Mouse (Mus musculus) frontal cortex, postnatal 36 days (tissue): Measurements from ENCODE around the gene Rev1.
"Not testable (repeated sequence)": the region's sequence is repeated elsewhere in the genome, so short reads cannot be mapped to it uniquely, and the experiment has no call there.

Experiments used
- DNase-seq, 2 experiments: peaks; one replicate each; pipeline ENCODE4 v3.0.0; 2022; ENCODE audit warnings: low spot score in 2 of 2

Gene Rev1

GRCm38 (mm10) chr1:38067276-38067675 is 62.3 kb downstream of the Rev1 start:
- no peak for DNase-seq

- DNase-seq, result not testable (repeated sequence)
Observed at GRCm38 (mm10) chr1:38062156-38062555, 67.4 kb downstream of the Rev1 start.

- DNase-seq, result no peak
Observed at GRCm38 (mm10) chr1:38058417-38058816, 71.2 kb downstream of the Rev1 start.

- DNase-seq, result no peak
Observed at GRCm38 (mm10) chr1:38055176-38055575, 74.4 kb downstream of the Rev1 start.

- no peak for DNase-seq
Observed at GRCm38 (mm10) chr1:38049562-38049961, 80.0 kb downstream of the Rev1 start.

GRCm38 (mm10) chr1:38048121-38048520 is 81.5 kb downstream of the Rev1 start:
- no peak for DNase-seq

GRCm38 (mm10) chr1:38038898-38039297 is 90.7 kb downstream of the Rev1 start:
- DNase-seq, result no peak

GRCm38 (mm10) chr1:38037375-38037774 is 92.2 kb downstream of the Rev1 start:
- no peak for DNase-seq

GRCm38 (mm10) chr1:38035521-38035920 is 94.1 kb downstream of the Rev1 start:
- no peak for DNase-seq

GRCm38 (mm10) chr1:38031391-38031790 is 98.2 kb downstream of the Rev1 start:
- no peak for DNase-seq

- DNase-seq, result no peak
Observed at GRCm38 (mm10) chr1:38027301-38027700, 102.3 kb downstream of the Rev1 start.

- DNase-seq, result no peak
Observed at GRCm38 (mm10) chr1:38014551-38015203, 114.9 kb downstream of the Rev1 start.

- DNase-seq, result no peak
Observed at GRCm38 (mm10) chr1:38012509-38012908, 117.1 kb downstream of the Rev1 start.

- DNase-seq, result no peak
Observed at GRCm38 (mm10) chr1:38012104-38012503, 117.5 kb downstream of the Rev1 start.

- DNase-seq, result no peak
Observed at GRCm38 (mm10) chr1:38011647-38012046, 118.0 kb downstream of the Rev1 start.

- no peak for DNase-seq
Observed at GRCm38 (mm10) chr1:38006741-38007140, 122.9 kb downstream of the Rev1 start.

GRCm38 (mm10) chr1:38003046-38003445 is 126.6 kb downstream of the Rev1 start:
- DNase-seq, result no peak
